Comparison of ENCODE assay signal across 12 mouse cellular contexts in genomic region chr3:68949381-68949780, GRCm38 (mm10).
"Had no signal": no experiment of that assay in that cellular context is flagged by ENCODE, and none has a peak within 500 bp of the region (broad histone marks: within the 10 kb centered on the region; RNA-seq: fewer than 3 reads in every experiment).

No protein-coding gene starts in this region.

- DNase-seq: kidney, postnatal 25 days; lung, embryonic 14.5 days; lung, postnatal 10 days; lung, postnatal 4 days; right cerebral cortex, adult 18-20 months; thymus, postnatal 4 days had no signal

- H3K9me3 ChIP-seq: limb, embryonic 15.5 days; liver, embryonic 12.5 days; midbrain, embryonic 12.5 days; neural tube, embryonic 13.5 days had no signal

- ATAC-seq: liver, embryonic 12.5 days had no signal

- H3K27me3 ChIP-seq: limb, embryonic 15.5 days; liver, embryonic 12.5 days; midbrain, embryonic 12.5 days; neural tube, embryonic 13.5 days had no signal

- H3K4me3 ChIP-seq: left cerebral cortex, adult 2 months; limb, embryonic 15.5 days; liver, embryonic 12.5 days; midbrain, embryonic 12.5 days; neural tube, embryonic 13.5 days had no signal

- H3K9ac ChIP-seq: limb, embryonic 15.5 days; liver, embryonic 12.5 days; lung, embryonic 14.5 days; midbrain, embryonic 12.5 days; neural tube, embryonic 13.5 days had no signal

- H3K36me3 ChIP-seq: limb, embryonic 15.5 days; neural tube, embryonic 13.5 days had no signal

- H3K4me1 ChIP-seq: limb, embryonic 15.5 days; liver, embryonic 12.5 days; midbrain, embryonic 12.5 days; neural tube, embryonic 13.5 days had no signal

- H3K4me2 ChIP-seq: limb, embryonic 15.5 days; liver, embryonic 12.5 days; lung, embryonic 14.5 days; midbrain, embryonic 12.5 days; neural tube, embryonic 13.5 days had no signal

- H3K27ac ChIP-seq: left cerebral cortex, adult 2 months; limb, embryonic 15.5 days; liver, embryonic 12.5 days; midbrain, embryonic 12.5 days; neural tube, embryonic 13.5 days; stomach, postnatal 0 days had no signal
